In genomic region chr6:24347745-24348480, GRCm38 (mm10) we compare ENCODE assay signal across 7 mouse cellular contexts.
A peak's percentile ranks its signal among the peaks of the same experiment; 100 is the strongest.
DNase-seq lines count a peak whose midpoint lies in the region; ATAC-seq lines count a peak whose summit lies in the region.

No protein-coding gene starts in this region.

- peak overlapping the region; percentile 34; the same call in 1 of the 2 replicates for H3K27ac ChIP-seq in kidney, embryonic 14.5 days (ENCODE audit: low read depth, low read length)

- peak overlapping the region; percentile 21 for H3K4me2 ChIP-seq in kidney, embryonic 14.5 days (replicated peaks; ENCODE audit: low read depth, low read length)

- no peaks in the 10 kb centered on the region for H3K36me3 ChIP-seq in kidney, embryonic 14.5 days (ENCODE audit: control insufficient read depth, insufficient read depth, low read length)

- peak; percentile 90 for ATAC-seq in kidney, embryonic 14.5 days (ENCODE audit: low FRiP score, low TSS enrichment)

- DNase-seq in B cell, adult 2 months: peak; percentile 7
- peak; percentile 61 for DNase-seq in CD4-positive, CD25-positive, alpha-beta regulatory T cell, adult 2 months (ENCODE audit: low read depth, low spot score)
- peak; percentile 14 to 17 for DNase-seq in heart, adult 9 months (ENCODE audit: low spot score in 2 of 2)
- DNase-seq in lung, postnatal 36 days: peak; percentile 42
- peak; percentile 5 for DNase-seq in testis, postnatal 14 days (ENCODE audit: low spot score)
- no peak for DNase-seq in urinary bladder, postnatal 10 days (ENCODE audit: low spot score)

- 18% methylated on average over 13 of the region's 13 CpGs for WGBS in kidney, embryonic 14.5 days

- H3K4me1 ChIP-seq in kidney, embryonic 14.5 days (ENCODE audit: control insufficient read depth, insufficient read depth, low read length): peaks cover 5% of the 10 kb centered on the region; the same call in 1 of the 2 replicates

- H3K9ac ChIP-seq in kidney, embryonic 14.5 days (ENCODE audit: low read depth, low read length): no peak overlapping the region

- H3K27me3 ChIP-seq in kidney, embryonic 14.5 days (ENCODE audit: control insufficient read depth, insufficient read depth, low read length): no peaks in the 10 kb centered on the region

- no peaks in the 10 kb centered on the region for H3K9me3 ChIP-seq in kidney, embryonic 14.5 days (ENCODE audit: control insufficient read depth, low read length)

- no peak overlapping the region for H3K4me3 ChIP-seq in kidney, embryonic 14.5 days (ENCODE audit: low read length)
